Mouse (Mus musculus) hindbrain, embryonic 16.5 days (tissue): ENCODE measurements around the gene Ptprf. TPM values are rescaled to one million over a fixed set of nuclear protein-coding genes. Genes with fewer than 3 reads are reported as not detected.

Source experiments
- ATAC-seq: fragments of 200-750 bp; cut with Nextera tagmentation; 2 replicates; pipeline ENCODE4 v1.8.0; 2017; ENCODE audit warnings: moderate TSS enrichment, moderate library complexity
- H3K27ac ChIP-seq: fragments of 300-500 bp; sonication (generic); 2 replicates; pipeline ENCODE4 v1.5.1; 2014; ENCODE audit warnings: low read depth, mild to moderate bottlenecking, control low read depth, low read length, moderate library complexity
- H3K27me3 ChIP-seq: fragments of 300-500 bp; sonication (generic); replicated peaks from 2 replicates; pipeline ENCODE4 v1.6.1; 2014; ENCODE audit warnings: low read length; ENCODE audit not compliant: control insufficient read depth, insufficient read depth
- H3K36me3 ChIP-seq: fragments of 300-500 bp; sonication (generic); 2 replicates; pipeline ENCODE4 v1.6.1; 2014; ENCODE audit warnings: mild to moderate bottlenecking, low read length, moderate library complexity, mixed read lengths; ENCODE audit not compliant: control insufficient read depth, insufficient read depth
- H3K4me1 ChIP-seq: fragments of 300-500 bp; sonication (generic); 2 replicates; pipeline ENCODE4 v1.6.1; 2014; ENCODE audit warnings: low read depth, low read length; ENCODE audit not compliant: control insufficient read depth, insufficient read depth
- H3K4me2 ChIP-seq: fragments of 300-500 bp; sonication (generic); 2 replicates; pipeline ENCODE4 v1.6.1; 2014; ENCODE audit warnings: mild to moderate bottlenecking, low read length, control low read depth, moderate library complexity
- H3K4me3 ChIP-seq: fragments of 300-500 bp; sonication (generic); 2 replicates; pipeline ENCODE4 v1.5.1; 2014; ENCODE audit warnings: mild to moderate bottlenecking, low read length, control low read depth, moderate library complexity
- H3K9ac ChIP-seq: fragments of 300-500 bp; sonication (generic); 2 replicates; pipeline ENCODE4 v1.6.1; 2014; ENCODE audit warnings: low read depth, mild to moderate bottlenecking, control low read depth, low read length, moderate library complexity
- H3K9me3 ChIP-seq: fragments of 300-500 bp; sonication (generic); 2 replicates; pipeline ENCODE4 v1.6.1; 2014; ENCODE audit warnings: mild to moderate bottlenecking, low read length, moderate library complexity; ENCODE audit not compliant: control insufficient read depth
- WGBS: fragments of 180-500 bp; shearing (Covaris S2); extraction: QIAGEN DNeasy Blood & Tissue Kit; methylation state at CpG from one replicate; pipeline ENCODE4 v1.1.7; 2014; 5-methylcytosine and 5-hydroxymethylcytosine counted together
- polyA plus RNA-seq: library from polyadenylated mRNA; unstranded; fragments of >200 nt; fragmentation: Nextera tagmentation; extraction: Ambion mirVana; gene quantifications from 2 replicates; pipeline ENCODE4 v1.2.1, GENCODE M21; 2015

The Ptprf gene
- polyA plus RNA-seq, result 71.7 and 88.1 TPM in 2 replicates

DNA sequence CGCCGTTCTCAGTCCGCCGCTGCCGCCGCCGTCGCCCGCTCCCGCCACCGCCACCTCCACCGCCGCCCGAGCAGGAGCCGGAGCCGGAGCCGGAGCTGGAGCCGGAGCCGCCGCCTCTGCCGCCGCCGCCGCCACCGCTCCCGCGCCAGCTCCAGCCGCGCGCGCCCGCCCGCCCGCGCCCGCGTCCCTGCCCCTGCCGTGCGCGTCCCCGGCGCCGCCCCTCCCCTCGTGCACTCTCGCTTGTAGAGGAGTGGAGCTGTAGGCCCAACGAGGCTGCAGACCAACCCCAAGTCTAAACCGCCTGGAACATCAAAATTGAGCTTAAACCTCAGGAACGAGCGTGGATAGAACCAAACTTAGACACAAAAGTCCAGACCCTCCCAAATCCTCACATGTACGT, at the start of gene Ptprf:
Gene Ptprf (minus strand): TSS at position 175 of the 400 bp plus-strand sequence.
- peak within 1 kb of the TSS; percentile 95 for H3K9ac ChIP-seq
- H3K27me3 ChIP-seq, result no peaks in the 10 kb centered on the region
- no peaks in the 10 kb centered on the region for H3K36me3 ChIP-seq
- H3K4me2 ChIP-seq, result peak within 1 kb of the TSS; percentile 90
- H3K4me1 ChIP-seq, result peaks cover 19% of the 10 kb centered on the region
- peak within 1 kb of the TSS; percentile 82 for H3K4me3 ChIP-seq
- 5% methylated on average over 7 of the region's 50 CpGs for WGBS
- H3K9me3 ChIP-seq, result no peaks in the 10 kb centered on the region
- peak within 1 kb of the TSS; percentile 91 for H3K27ac ChIP-seq
- peak; percentile 66 for ATAC-seq

DNA sequence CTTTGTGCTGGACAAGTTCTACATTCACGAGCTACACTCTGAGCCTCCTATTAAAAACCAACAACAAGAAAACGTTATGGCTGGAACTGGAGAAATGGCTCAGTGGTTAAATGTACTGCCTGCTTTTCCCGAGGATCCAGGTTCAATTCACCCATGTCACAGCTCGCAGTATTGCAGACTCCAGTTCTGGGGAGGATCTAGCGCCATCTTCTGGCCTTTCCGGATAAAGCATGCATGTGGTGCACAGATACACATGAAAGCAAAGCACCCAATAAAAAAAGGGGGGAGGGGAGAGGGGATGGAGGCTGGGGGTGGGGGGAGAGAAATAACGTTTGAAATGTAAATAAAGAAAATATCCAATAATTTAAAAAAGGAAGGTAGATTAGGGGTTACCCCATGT, 45.5 kb upstream of the Ptprf start:
- no peak overlapping the region for H3K4me3 ChIP-seq
- H3K36me3 ChIP-seq, result no peaks in the 10 kb centered on the region
- no peak overlapping the region for H3K27ac ChIP-seq
- H3K27me3 ChIP-seq, result no peaks in the 10 kb centered on the region
- no peak overlapping the region for H3K4me2 ChIP-seq
- no peaks in the 10 kb centered on the region for H3K4me1 ChIP-seq
- no peak overlapping the region for H3K9ac ChIP-seq
- no peaks in the 10 kb centered on the region; the same call in 1 of the 2 replicates for H3K9me3 ChIP-seq
- no peak for ATAC-seq
- 14% methylated on average over 7 of the region's 7 CpGs for WGBS

DNA sequence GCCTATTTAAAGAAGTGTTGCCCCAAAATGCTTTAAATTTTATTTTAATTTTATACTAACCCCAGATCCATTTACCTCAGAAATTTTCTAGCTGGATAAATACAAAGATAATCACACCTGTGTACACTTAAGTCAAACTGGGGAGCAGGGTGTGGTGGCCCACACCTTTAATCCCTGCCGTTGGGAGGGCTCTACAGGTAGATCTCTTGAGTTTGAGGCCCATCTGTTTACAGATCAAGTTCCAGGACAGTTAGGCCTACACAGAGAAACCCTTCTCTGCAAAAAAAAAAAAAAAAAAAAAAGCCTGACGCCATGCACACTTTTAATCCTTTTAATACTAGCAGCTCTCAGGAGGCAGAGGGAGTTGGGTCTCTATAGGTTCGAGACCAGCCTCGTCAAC, 44.8 kb upstream of the Ptprf start:
- no peak overlapping the region for H3K4me3 ChIP-seq
- H3K27me3 ChIP-seq, result no peaks in the 10 kb centered on the region
- no peaks in the 10 kb centered on the region for H3K36me3 ChIP-seq
- H3K9me3 ChIP-seq, result no peaks in the 10 kb centered on the region; the same call in 1 of the 2 replicates
- 79% methylated on average over 4 of the region's 4 CpGs for WGBS
- no peak for ATAC-seq
- no peak overlapping the region for H3K9ac ChIP-seq
- no peaks in the 10 kb centered on the region for H3K4me1 ChIP-seq
- no peak overlapping the region for H3K27ac ChIP-seq
- H3K4me2 ChIP-seq, result no peak overlapping the region

DNA sequence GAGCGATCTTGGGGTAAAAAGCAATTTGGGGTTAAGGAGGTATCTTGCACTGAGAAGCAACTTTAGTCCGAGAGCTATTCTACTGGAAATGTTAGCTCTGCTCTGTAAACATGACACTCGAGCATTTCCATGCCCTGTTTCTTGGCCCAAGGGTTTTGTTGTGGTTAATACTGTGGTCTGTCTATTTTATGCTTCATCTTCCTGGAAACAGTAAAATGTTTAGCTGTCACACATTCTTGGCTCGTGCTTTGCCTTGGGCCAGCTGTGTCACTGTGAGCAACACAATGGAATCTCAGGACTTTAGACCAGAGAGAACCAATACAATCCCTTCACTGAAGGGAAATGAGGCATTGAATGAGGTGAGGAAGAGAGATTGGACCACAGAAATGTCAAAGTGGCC, 40.6 kb upstream of the Ptprf start:
- Histone ChIP-seq H3K9me3 (no peaks in the 10 kb centered on the region; the same call in 1 of the 2 replicates), H3K4me2 (no peak overlapping the region), H3K4me3 (no peak overlapping the region), H3K4me1 (no peaks in the 10 kb centered on the region), H3K36me3 (no peaks in the 10 kb centered on the region), H3K27me3 (no peaks in the 10 kb centered on the region), H3K9ac (no peak overlapping the region), H3K27ac (no peak overlapping the region)
- no peak for ATAC-seq
- WGBS, result 54% methylated on average over 4 of the region's 4 CpGs

- H3K36me3 ChIP-seq, result no peaks in the 10 kb centered on the region
- no peak overlapping the region for H3K9ac ChIP-seq
- no peaks in the 10 kb centered on the region for H3K4me1 ChIP-seq
- no peaks in the 10 kb centered on the region for H3K27me3 ChIP-seq
- ATAC-seq, result no peak
- no peak overlapping the region for H3K4me3 ChIP-seq
- no peak overlapping the region for H3K27ac ChIP-seq
- WGBS, result 82% methylated on average over 7 of the region's 7 CpGs
- H3K9me3 ChIP-seq, result 0 out of 2 replicates have a peak, but pooled peaks cover 3% of the 10 kb centered on the region
- H3K4me2 ChIP-seq, result no peak overlapping the region
Measured at GRCm38 (mm10) chr4:118326476-118326875, 35.3 kb upstream of the Ptprf start.

GRCm38 (mm10) chr4:118320636-118321035, 29.4 kb upstream of the Ptprf start:
- no peak overlapping the region for H3K27ac ChIP-seq
- H3K4me3 ChIP-seq, result no peak overlapping the region
- no peaks in the 10 kb centered on the region for H3K36me3 ChIP-seq
- 72% methylated on average over 2 of the region's 2 CpGs for WGBS
- H3K9ac ChIP-seq, result no peak overlapping the region
- no peak overlapping the region for H3K4me2 ChIP-seq
- peaks cover 7% of the 10 kb centered on the region for H3K4me1 ChIP-seq
- ATAC-seq, result no peak
- H3K9me3 ChIP-seq, result 0 out of 2 replicates have a peak, but pooled peaks cover 3% of the 10 kb centered on the region
- no peaks in the 10 kb centered on the region for H3K27me3 ChIP-seq

DNA sequence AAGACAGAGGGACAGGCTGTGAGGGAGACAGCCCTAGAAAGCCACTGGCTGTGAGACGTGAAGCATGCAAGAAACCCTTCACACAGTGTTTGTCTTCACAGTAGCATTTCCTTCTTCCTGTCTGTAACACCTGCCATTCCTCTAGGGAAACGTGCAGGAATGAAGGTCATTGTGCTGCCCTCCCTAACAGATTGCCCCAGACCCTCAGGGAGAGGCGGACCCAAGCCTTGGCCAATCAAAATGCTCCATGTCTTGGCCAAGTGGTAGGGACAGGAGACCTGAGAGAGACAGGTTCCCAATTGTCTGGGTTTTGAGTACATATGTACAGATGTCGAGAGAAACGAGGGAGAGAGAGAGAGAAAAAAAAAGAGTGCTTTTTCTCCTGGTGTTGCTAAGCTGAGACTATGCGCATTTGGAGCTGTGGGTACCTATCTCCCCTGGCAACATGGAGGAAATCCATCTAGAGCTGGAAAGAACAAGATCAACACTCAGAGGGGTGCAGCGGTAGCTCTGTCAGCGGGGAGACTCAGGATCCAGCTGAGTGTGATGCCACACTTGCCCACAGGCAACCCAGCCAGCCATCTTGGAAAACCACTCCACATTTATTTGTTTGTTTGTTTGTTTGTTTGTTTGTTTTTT, 28.6 kb upstream of the Ptprf start:
- H3K27ac ChIP-seq, result 0 out of 2 replicates have a peak overlapping the region, but pooled peaks have one; percentile 29
- peak; percentile 65; the same call in 1 of the 2 replicates for ATAC-seq
- H3K9ac ChIP-seq, result no peak overlapping the region
- H3K36me3 ChIP-seq, result no peaks in the 10 kb centered on the region
- no peak overlapping the region for H3K4me3 ChIP-seq
- 34% methylated on average over 8 of the region's 8 CpGs for WGBS
- H3K4me2 ChIP-seq, result peak overlapping the region; percentile 2; the same call in 1 of the 2 replicates
- H3K4me1 ChIP-seq, result peaks cover 7% of the 10 kb centered on the region
- H3K27me3 ChIP-seq, result no peaks in the 10 kb centered on the region
- H3K9me3 ChIP-seq, result 0 out of 2 replicates have a peak, but pooled peaks cover 3% of the 10 kb centered on the region

DNA sequence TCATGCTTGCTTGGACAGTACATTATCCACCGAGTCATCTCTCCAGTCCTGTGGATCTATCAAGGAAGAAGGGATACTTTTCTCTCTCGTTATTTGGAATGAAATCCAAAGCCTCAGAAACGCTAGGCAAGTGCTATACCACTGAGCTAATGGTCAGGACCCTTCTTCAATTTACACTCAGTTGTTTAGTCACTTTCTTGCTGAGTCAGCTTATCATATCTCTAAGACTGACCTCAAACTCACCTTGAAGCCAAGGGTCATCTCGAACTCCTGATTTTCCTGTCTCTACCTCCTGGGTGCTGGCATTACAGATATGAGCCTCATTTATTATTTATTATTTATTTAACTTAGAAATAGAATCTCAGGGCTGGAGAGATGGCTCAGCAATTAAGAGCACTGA, 25.5 kb upstream of the Ptprf start:
- no peak for ATAC-seq
- no peak overlapping the region for H3K9ac ChIP-seq
- H3K27me3 ChIP-seq, result no peaks in the 10 kb centered on the region
- no peak overlapping the region for H3K4me2 ChIP-seq
- H3K27ac ChIP-seq, result no peak overlapping the region
- no peaks in the 10 kb centered on the region for H3K36me3 ChIP-seq
- H3K4me3 ChIP-seq, result no peak overlapping the region
- H3K4me1 ChIP-seq, result peaks cover 7% of the 10 kb centered on the region
- H3K9me3 ChIP-seq, result no peaks in the 10 kb centered on the region
- 89% methylated on average over 4 of the region's 4 CpGs for WGBS

DNA sequence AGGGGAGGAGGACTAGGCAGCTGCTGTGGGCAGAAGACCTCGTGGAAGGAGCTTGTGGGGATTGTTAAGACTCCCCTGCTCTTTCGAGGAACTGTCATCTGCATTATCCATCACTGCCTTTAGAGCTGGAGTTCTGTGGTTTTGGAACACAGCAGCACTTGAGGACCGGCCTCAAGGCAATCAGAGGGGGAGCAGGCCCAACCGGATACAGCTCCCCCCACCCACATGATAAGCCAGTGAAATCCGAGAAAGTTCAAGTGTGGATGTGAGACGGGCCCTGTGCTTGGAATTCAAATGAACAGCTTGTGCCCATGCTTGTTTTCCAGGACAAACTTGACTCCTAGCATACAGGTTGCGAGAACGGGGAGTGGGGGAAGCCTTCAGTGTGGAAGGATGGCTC, 24.1 kb upstream of the Ptprf start:
- peaks cover 7% of the 10 kb centered on the region for H3K4me1 ChIP-seq
- no peaks in the 10 kb centered on the region for H3K9me3 ChIP-seq
- WGBS, result 59% methylated on average over 8 of the region's 8 CpGs
- H3K4me3 ChIP-seq, result no peak overlapping the region
- no peak overlapping the region for H3K9ac ChIP-seq
- no peak overlapping the region for H3K4me2 ChIP-seq
- H3K27me3 ChIP-seq, result no peaks in the 10 kb centered on the region
- H3K27ac ChIP-seq, result no peak overlapping the region
- no peak for ATAC-seq
- no peaks in the 10 kb centered on the region for H3K36me3 ChIP-seq
